ENCODE assay signal across 8 mouse cellular contexts in genomic region chr17:32924658-32925312, GRCm38 (mm10). TPM values are rescaled to one million over a fixed set of nuclear protein-coding genes. Genes with fewer than 3 reads are reported as not detected.
DNase-seq lines count a peak whose midpoint lies in the region; ATAC-seq and TF ChIP-seq lines count a peak whose summit lies in the region.

No protein-coding gene starts in this region.

- no peak for TF ChIP-seq CTCF in bone marrow, adult 2 months (IDR thresholded peaks at IDR 0.05; ENCODE audit: control insufficient read depth, insufficient read depth, low read length)

- no peaks in the 10 kb centered on the region for H3K36me3 ChIP-seq in embryonic facial prominence, embryonic 11.5 days (replicated peaks; ENCODE audit: control insufficient read depth, insufficient read depth, low read depth, low read length)
- H3K36me3 ChIP-seq in limb, embryonic 11.5 days (ENCODE audit: control insufficient read depth, insufficient read depth, low read length): no peaks in the 10 kb centered on the region
- no peaks in the 10 kb centered on the region for H3K36me3 ChIP-seq in midbrain, embryonic 12.5 days

- H3K9ac ChIP-seq in embryonic facial prominence, embryonic 11.5 days (replicated peaks; ENCODE audit: low read length): peak overlapping the region; percentile 69
- peak overlapping the region; percentile 78 for H3K9ac ChIP-seq in limb, embryonic 11.5 days (ENCODE audit: low read length)
- H3K9ac ChIP-seq in midbrain, embryonic 12.5 days (replicated peaks): peak overlapping the region; percentile 61

- 21% methylated on average over 32 of the region's 32 CpGs for WGBS in bone marrow, adult 2 months
- WGBS in embryonic facial prominence, embryonic 11.5 days: 15% methylated on average over 31 of the region's 32 CpGs
- 16% methylated on average over 32 of the region's 32 CpGs for WGBS in limb, embryonic 11.5 days
- 18% methylated on average over 32 of the region's 32 CpGs for WGBS in midbrain, embryonic 12.5 days

- H3K4me3 ChIP-seq in bone marrow, adult 2 months (replicated peaks; ENCODE audit: control insufficient read depth, low read depth, low read length): peak overlapping the region; percentile 57
- peak overlapping the region; percentile 42 for H3K4me3 ChIP-seq in embryonic facial prominence, embryonic 11.5 days (ENCODE audit: low read depth, low read length)
- H3K4me3 ChIP-seq in limb, embryonic 11.5 days (ENCODE audit: low read depth, low read length): peak overlapping the region; percentile 41
- peak overlapping the region; percentile 47 for H3K4me3 ChIP-seq in midbrain, embryonic 12.5 days

- peak; percentile 63; the same call in 1 of the 2 replicates for TF ChIP-seq POLR2A in bone marrow, adult 2 months (IDR thresholded peaks at IDR 0.05; ENCODE audit: borderline replicate concordance, control insufficient read depth, low read depth, low read length)

- DNase-seq in embryonic facial prominence, embryonic 11.5 days (ENCODE audit: low spot score): peak; percentile 82
- DNase-seq in heart, adult 18-20 months: peak; percentile 79 to 86
- DNase-seq in kidney, adult 11 months: peak; percentile 69
- DNase-seq in limb, embryonic 11.5 days (ENCODE audit: low spot score): peak; percentile 84
- peak; percentile 65 for DNase-seq in right cerebral cortex, postnatal 4 days
- peak; percentile 83 for DNase-seq in yolk sac, embryonic 10.5 days (ENCODE audit: low spot score)

- peak; percentile 95 for ATAC-seq in embryonic facial prominence, embryonic 11.5 days (replicated peaks; ENCODE audit: insufficient number of reproducible peaks, low FRiP score, low TSS enrichment, low read depth)
- peak; percentile 76; the same call in 1 of the 2 replicates for ATAC-seq in limb, embryonic 11.5 days (ENCODE audit: insufficient number of reproducible peaks, low FRiP score, low TSS enrichment, low read depth)
- ATAC-seq in midbrain, embryonic 12.5 days (ENCODE audit: low FRiP score, low read depth): peak; percentile 93

- H3K4me1 ChIP-seq in bone marrow, adult 2 months (ENCODE audit: control insufficient read depth, insufficient read depth, low read length): no peaks in the 10 kb centered on the region
- H3K4me1 ChIP-seq in embryonic facial prominence, embryonic 11.5 days (ENCODE audit: control insufficient read depth, insufficient read depth, low read length): no peaks in the 10 kb centered on the region
- H3K4me1 ChIP-seq in limb, embryonic 11.5 days (ENCODE audit: control insufficient read depth, insufficient read depth, low read length): no peaks in the 10 kb centered on the region
- 0 out of 2 replicates have a peak, but pooled peaks cover 5% of the 10 kb centered on the region for H3K4me1 ChIP-seq in midbrain, embryonic 12.5 days

- H3K4me2 ChIP-seq in embryonic facial prominence, embryonic 11.5 days (ENCODE audit: low read depth, low read length): peak overlapping the region; percentile 68
- peak overlapping the region; percentile 64 for H3K4me2 ChIP-seq in limb, embryonic 11.5 days (ENCODE audit: low read depth, severe bottlenecking)
- H3K4me2 ChIP-seq in midbrain, embryonic 12.5 days (replicated peaks): peak overlapping the region; percentile 62

- H3K9me3 ChIP-seq in embryonic facial prominence, embryonic 11.5 days (replicated peaks; ENCODE audit: control insufficient read depth, low read length): no peaks in the 10 kb centered on the region
- H3K9me3 ChIP-seq in limb, embryonic 11.5 days (ENCODE audit: control insufficient read depth, low read length): no peaks in the 10 kb centered on the region
- no peaks in the 10 kb centered on the region; the same call in 1 of the 2 replicates for H3K9me3 ChIP-seq in midbrain, embryonic 12.5 days

- H3K27me3 ChIP-seq in embryonic facial prominence, embryonic 11.5 days (ENCODE audit: control insufficient read depth, insufficient read depth, low read length): no peaks in the 10 kb centered on the region
- no peaks in the 10 kb centered on the region for H3K27me3 ChIP-seq in limb, embryonic 11.5 days (ENCODE audit: control insufficient read depth, insufficient read depth, low read length)
- H3K27me3 ChIP-seq in midbrain, embryonic 12.5 days: peaks cover 24% of the 10 kb centered on the region

- no peak overlapping the region for H3K27ac ChIP-seq in bone marrow, adult 2 months (ENCODE audit: control insufficient read depth, insufficient read depth, low read depth, low read length, poor library complexity)
- no peak overlapping the region for H3K27ac ChIP-seq in embryonic facial prominence, embryonic 11.5 days (replicated peaks; ENCODE audit: low read depth, low read length)
- H3K27ac ChIP-seq in limb, embryonic 11.5 days (replicated peaks; ENCODE audit: low read depth, low read length): no peak overlapping the region
- peak overlapping the region; percentile 21; the same call in 1 of the 2 replicates for H3K27ac ChIP-seq in midbrain, embryonic 12.5 days (replicated peaks)

RNA-seq across cellular contexts. Expression of gene Cyp4f14, which starts 7.6 kb away (rescaled TPM):
- 1.00 TPM in 1 of 2 replicates, not detected in the other for polyA plus RNA-seq in bone marrow, adult 2 months (2011; ENCODE audit: insufficient read depth, insufficient read length, low replicate concordance, missing spikeins)
- polyA plus RNA-seq in embryonic facial prominence, embryonic 11.5 days (2014; fragmentation: Nextera tagmentation; extraction: Ambion mirVana): not detected in 2 replicates
- under 1 TPM in 1 of 2 experiments, not detected in 1; 0.22 TPM for total RNA-seq in heart, adult 18-20 months (2021)
- 0.09 TPM in 1 of 2 replicates, not detected in the other for polyA plus RNA-seq in limb, embryonic 11.5 days (2014; fragmentation: Nextera tagmentation; extraction: Ambion mirVana)
- not detected in 2 replicates for polyA plus RNA-seq in midbrain, embryonic 12.5 days (2016; fragmentation: Nextera tagmentation; extraction: Ambion mirVana)

RNA-seq across cellular contexts. Expression of gene Cyp4f13, which starts 22.4 kb away (rescaled TPM):
- polyA plus RNA-seq in bone marrow, adult 2 months (2011; ENCODE audit: insufficient read depth, insufficient read length, low replicate concordance, missing spikeins): 43.1 and 46.3 TPM in 2 replicates
- polyA plus RNA-seq in embryonic facial prominence, embryonic 11.5 days (2014; fragmentation: Nextera tagmentation; extraction: Ambion mirVana): 2.7 and 3.4 TPM in 2 replicates
- total RNA-seq in heart, adult 18-20 months (2021): 10 to 100 TPM in 1 of 2 experiments, 1 to 10 TPM in 1; 8.7 to 12.9 TPM
- polyA plus RNA-seq in limb, embryonic 11.5 days (2014; fragmentation: Nextera tagmentation; extraction: Ambion mirVana): 2.7 and 4.1 TPM in 2 replicates
- polyA plus RNA-seq in midbrain, embryonic 12.5 days (2016; fragmentation: Nextera tagmentation; extraction: Ambion mirVana): 5.5 and 5.9 TPM in 2 replicates

RNA-seq across cellular contexts. Expression of gene Zfp870, which starts 33.3 kb away (rescaled TPM):
- polyA plus RNA-seq in bone marrow, adult 2 months (2011; ENCODE audit: insufficient read depth, insufficient read length, low replicate concordance, missing spikeins): 0.81 and 1.6 TPM in 2 replicates
- polyA plus RNA-seq in embryonic facial prominence, embryonic 11.5 days (2014; fragmentation: Nextera tagmentation; extraction: Ambion mirVana): 11.7 and 12.3 TPM in 2 replicates
- total RNA-seq in heart, adult 18-20 months (2021): 1 to 10 TPM; 6.1 to 7.8 TPM
- polyA plus RNA-seq in limb, embryonic 11.5 days (2014; fragmentation: Nextera tagmentation; extraction: Ambion mirVana): 8.4 and 9.8 TPM in 2 replicates
- 8.9 TPM in 2 replicates for polyA plus RNA-seq in midbrain, embryonic 12.5 days (2016; fragmentation: Nextera tagmentation; extraction: Ambion mirVana)

RNA-seq across cellular contexts. Expression of gene Zfp472, which starts 40.8 kb away (rescaled TPM):
- 3.8 and 13.6 TPM in 2 replicates for polyA plus RNA-seq in bone marrow, adult 2 months (2011; ENCODE audit: insufficient read depth, insufficient read length, low replicate concordance, missing spikeins)
- 15.5 and 16.2 TPM in 2 replicates for polyA plus RNA-seq in embryonic facial prominence, embryonic 11.5 days (2014; fragmentation: Nextera tagmentation; extraction: Ambion mirVana)
- total RNA-seq in heart, adult 18-20 months (2021): 1 to 10 TPM; 1.8 to 2.1 TPM
- 14.0 and 14.5 TPM in 2 replicates for polyA plus RNA-seq in limb, embryonic 11.5 days (2014; fragmentation: Nextera tagmentation; extraction: Ambion mirVana)
- 10.8 and 11.1 TPM in 2 replicates for polyA plus RNA-seq in midbrain, embryonic 12.5 days (2016; fragmentation: Nextera tagmentation; extraction: Ambion mirVana)
